In genomic region chr8:81335250-81335649, GRCm38 (mm10) we compare ENCODE assay signal across 25 mouse cellular contexts. TPM values are rescaled to one million over a fixed set of nuclear protein-coding genes. Genes with fewer than 3 reads are reported as not detected.
DNase-seq lines count a peak whose midpoint lies in the region; ATAC-seq lines count a peak whose summit lies in the region.
"Had no signal": no experiment of that assay in that cellular context is flagged by ENCODE, and none has a peak within 500 bp of the region (broad histone marks: within the 10 kb centered on the region; RNA-seq: fewer than 3 reads in every experiment).

No protein-coding gene starts in this region.

- H3K4me3 ChIP-seq in limb, embryonic 10.5 days, result no peak overlapping the region
- H3K4me3 ChIP-seq: embryonic facial prominence, embryonic 13.5 days; embryonic facial prominence, embryonic 15.5 days; erythroblast, embryonic 14.5 days; forebrain, embryonic 10.5 days; forebrain, embryonic 12.5 days; forebrain, embryonic 15.5 days had no signal

- H3K27me3 ChIP-seq in limb, embryonic 10.5 days (ENCODE audit: low read depth, poor library complexity, severe bottlenecking), result no peaks in the 10 kb centered on the region
- H3K27me3 ChIP-seq: embryonic facial prominence, embryonic 13.5 days; embryonic facial prominence, embryonic 15.5 days; forebrain, embryonic 12.5 days; forebrain, embryonic 15.5 days; Patski had no signal

- peak; percentile 100 for ATAC-seq in granulocyte monocyte progenitor cell, adult 5-6 weeks (replicated peaks; ENCODE audit: poor library complexity, severe bottlenecking)
- peak; percentile 98 for ATAC-seq in megakaryocyte progenitor cell, adult 5-6 weeks (replicated peaks; ENCODE audit: poor library complexity)
- ATAC-seq in neutrophil, adult 5-6 weeks (ENCODE audit: extremely low read depth, insufficient number of reproducible peaks, low FRiP score, poor library complexity, severe bottlenecking), result 0 out of 2 replicates have a peak, but pooled peaks have one; percentile 3
- ATAC-seq: activated CD4-positive, CD25-positive, alpha-beta regulatory T cell, adult 4 months; forebrain, embryonic 15.5 days; forebrain, postnatal 0 days; Patski had no signal

- H3K4me1 ChIP-seq in limb, embryonic 10.5 days, result no peaks in the 10 kb centered on the region
- H3K4me1 ChIP-seq: embryonic facial prominence, embryonic 13.5 days; embryonic facial prominence, embryonic 15.5 days; forebrain, embryonic 10.5 days; forebrain, embryonic 12.5 days; forebrain, embryonic 15.5 days had no signal

- no peak for DNase-seq in ovary, postnatal 14 days (ENCODE audit: low spot score)
- no peak for DNase-seq in Muller cell, postnatal 12 days (ENCODE audit: inconsistent ontology term)
- DNase-seq in retina, embryonic 14.5 days (ENCODE audit: low spot score), result no peak
- DNase-seq in limb, embryonic 10.5 days (ENCODE audit: low spot score), result no peak
- DNase-seq: adrenal gland, adult 8-10 months; adrenal gland, postnatal 14 days; adrenal gland, postnatal 36 days; cerebellum, adult 11-12 months; cerebellum, adult 2 months; cerebellum, adult 9-10 months; cerebellum, postnatal 10 days; cerebellum, postnatal 25 days; embryo, embryonic 11 days; forebrain, postnatal 0 days had no signal

- WGBS in limb, embryonic 10.5 days, result 84% methylated on average over 2 of the region's 2 CpGs

- H3K9me3 ChIP-seq in limb, embryonic 10.5 days (replicated peaks), result no peaks in the 10 kb centered on the region
- H3K9me3 ChIP-seq: embryonic facial prominence, embryonic 13.5 days; embryonic facial prominence, embryonic 15.5 days; forebrain, embryonic 10.5 days; forebrain, embryonic 12.5 days; forebrain, embryonic 15.5 days had no signal

- H3K27ac ChIP-seq in limb, embryonic 10.5 days, result no peak overlapping the region
- H3K27ac ChIP-seq: embryonic facial prominence, embryonic 13.5 days; embryonic facial prominence, embryonic 15.5 days; forebrain, embryonic 10.5 days; forebrain, embryonic 12.5 days; forebrain, embryonic 15.5 days had no signal

- H3K36me3 ChIP-seq in limb, embryonic 10.5 days, result no peaks in the 10 kb centered on the region
- H3K36me3 ChIP-seq: embryonic facial prominence, embryonic 13.5 days; embryonic facial prominence, embryonic 15.5 days; forebrain, embryonic 10.5 days; forebrain, embryonic 12.5 days; forebrain, embryonic 15.5 days had no signal

RNA-seq across cellular contexts. Expression of gene Inpp4b, which starts 7.1 kb away (rescaled TPM):
- total RNA-seq in granulocyte monocyte progenitor cell, adult 5-6 weeks (2014; fragmentation: Nextera tagmentation), result 0.73 and 1.2 TPM in 2 replicates
- total RNA-seq in granulocyte monocyte progenitor cell, adult 5-6 weeks (2017), result 0.47 and 4.7 TPM in 2 replicates
- 1.9 and 2.8 TPM in 2 replicates for total RNA-seq in megakaryocyte progenitor cell, adult 5-6 weeks (2015)
- 0.42 and 1.0 TPM in 2 replicates for total RNA-seq in megakaryocyte progenitor cell, adult 5-6 weeks (2017)
- 73.3 and 77.5 TPM in 2 replicates for total RNA-seq in neutrophil, adult 5-6 weeks (2017)
- polyA plus RNA-seq in limb, embryonic 10.5 days (2016; fragmentation: Nextera tagmentation; extraction: Ambion mirVana), result 6.3 and 15.8 TPM in 2 replicates
- polyA plus RNA-seq: erythroblast, embryonic 14.5 days had no signal

Comparison
In these comparisons a context has a peak if more than half of its experiments do, and no peak if none do; other contexts are left out.
1. ATAC-seq: peak in every context shown above with its lines; median percentile 100 in granulocyte monocyte progenitor cell, adult 5-6 weeks; 98 in megakaryocyte progenitor cell, adult 5-6 weeks; 3 in neutrophil, adult 5-6 weeks.
2. RNA of gene Inpp4b, which starts 7.1 kb away (total RNA-seq): 73.3 to 77.5 TPM in neutrophil, adult 5-6 weeks; 0.47 to 4.7 TPM in granulocyte monocyte progenitor cell, adult 5-6 weeks and 0.42 to 2.8 TPM in megakaryocyte progenitor cell, adult 5-6 weeks; every median in the first group is over 10 times any median in the second.